Mouse (Mus musculus): ENCODE measurements around the gene Spata18. TPM values are rescaled to one million over a fixed set of nuclear protein-coding genes. Genes with fewer than 3 reads are reported as not detected.

The Spata18 gene
- total and polyA plus RNA-seq, 2 experiments from 2014 or later = 0.69 to 1.9 TPM

DNA sequence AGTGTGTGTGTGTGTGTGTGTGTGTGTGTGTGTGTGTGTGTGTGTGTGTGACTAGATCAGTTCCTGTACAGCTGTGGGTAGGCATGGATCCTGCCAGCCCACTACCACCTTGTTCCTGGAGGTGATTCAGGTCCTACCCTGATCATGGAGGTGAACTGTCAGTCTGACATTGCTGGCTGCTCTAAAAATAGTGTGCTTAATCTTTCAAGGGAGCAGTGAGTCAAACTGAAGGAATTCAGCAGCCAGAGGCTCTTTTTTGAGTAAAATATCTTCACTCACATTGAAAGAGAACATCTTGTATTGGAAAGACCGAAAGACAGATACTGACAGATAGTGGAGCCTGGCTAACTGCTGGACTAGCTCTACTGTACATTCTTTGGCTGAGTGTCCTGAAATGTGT is 37.4 kb downstream of the Spata18 start:
- Histone ChIP-seq H3K4me3 (ENCODE audit: low read depth, low read length) (no peak overlapping the region), H3K4me1 (ENCODE audit: insufficient read depth, low read length) (no peaks in the 10 kb centered on the region), H3K4me2 (ENCODE audit: low read depth, low read length, poor library complexity, severe bottlenecking) (no peak overlapping the region), H3K27ac (ENCODE audit: low read depth, low read length) (0 out of 2 replicates have a peak overlapping the region, but pooled peaks have one; percentile 12), H3K27me3 (ENCODE audit: insufficient read depth, low read length) (no peaks in the 10 kb centered on the region), H3K36me3 (ENCODE audit: insufficient read depth, low read length) (no peaks in the 10 kb centered on the region), H3K9me3 (ENCODE audit: low read length) (no peaks in the 10 kb centered on the region), H3K9ac (replicated peaks; ENCODE audit: low read length, poor library complexity, severe bottlenecking) (no peak overlapping the region)
- no peak for TF ChIP-seq CTCF (IDR thresholded peaks at IDR 0.05)
- no peak for DNase-seq (ENCODE audit: low spot score)
- WGBS = 85% methylated on average over 1 of the region's 1 CpGs
- ATAC-seq (ENCODE audit: low FRiP score) = no peak

DNA sequence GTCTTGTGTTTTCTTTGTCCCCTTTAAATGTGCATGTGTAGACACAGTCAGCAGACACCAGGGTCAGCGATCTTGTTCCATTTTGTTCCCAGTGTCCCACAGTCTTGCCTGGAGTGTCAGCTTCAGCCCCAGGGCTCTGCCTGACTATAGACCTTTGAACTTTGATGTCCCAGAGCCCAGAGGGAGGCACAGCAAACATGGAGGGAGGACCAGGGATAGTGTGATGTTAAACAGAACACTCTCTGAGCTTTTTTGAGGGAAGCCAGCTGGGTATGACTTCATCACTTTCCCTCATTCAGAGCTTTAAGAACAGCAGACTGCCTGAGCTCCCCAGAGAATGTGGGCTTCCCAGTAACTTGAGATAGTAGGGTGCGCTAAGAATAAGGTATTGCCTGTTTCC is 39.0 kb downstream of the Spata18 start:
- TF ChIP-seq CTCF (IDR thresholded peaks at IDR 0.05) = no peak
- 76% methylated on average over 2 of the region's 2 CpGs for WGBS

DNA sequence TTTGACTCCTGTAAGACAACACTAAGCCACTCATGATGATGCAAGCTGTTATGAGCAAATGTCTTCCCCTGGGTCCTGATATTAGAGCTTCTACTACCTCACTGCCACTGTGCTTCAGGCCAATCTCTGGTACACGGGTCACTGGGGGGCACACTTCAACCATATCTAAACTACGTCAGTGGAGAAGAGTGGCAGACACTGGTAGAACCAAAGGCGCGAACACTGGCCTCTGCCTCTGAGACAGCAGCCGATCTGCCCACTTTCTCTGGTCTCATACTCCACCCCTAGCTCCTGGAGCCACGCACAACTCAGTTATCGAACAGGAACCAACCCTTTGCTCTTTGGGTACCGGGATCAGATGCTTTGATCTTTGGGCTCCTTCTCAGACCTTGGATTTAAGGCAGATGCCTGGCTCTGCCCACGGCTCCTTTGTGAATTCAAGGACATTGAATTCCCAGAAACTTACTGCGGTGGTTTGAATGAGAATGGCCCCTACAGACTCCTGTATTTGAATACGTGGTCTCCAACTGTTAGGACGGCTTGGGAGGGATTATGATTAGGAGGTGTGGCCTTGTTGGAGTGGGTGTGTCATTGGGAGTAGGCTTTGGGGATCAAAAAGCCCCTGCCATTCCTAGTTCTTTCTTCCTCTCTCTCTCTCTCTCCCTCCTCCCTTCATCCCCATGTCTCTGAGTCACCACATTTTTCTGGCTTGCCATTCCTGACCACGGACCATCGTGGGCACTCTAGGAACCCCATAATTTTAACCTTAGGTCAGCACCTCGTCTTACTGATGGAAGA is 40.7 kb downstream of the Spata18 start:
- Histone ChIP-seq H3K27ac (ENCODE audit: low read depth, low read length) (no peak overlapping the region), H3K9ac (replicated peaks; ENCODE audit: low read length, poor library complexity, severe bottlenecking) (no peak overlapping the region), H3K4me3 (ENCODE audit: low read depth, low read length) (no peak overlapping the region), H3K4me1 (ENCODE audit: insufficient read depth, low read length) (no peaks in the 10 kb centered on the region), H3K9me3 (ENCODE audit: low read length) (no peaks in the 10 kb centered on the region), H3K36me3 (ENCODE audit: insufficient read depth, low read length) (no peaks in the 10 kb centered on the region), H3K4me2 (ENCODE audit: low read depth, low read length, poor library complexity, severe bottlenecking) (no peak overlapping the region), H3K27me3 (ENCODE audit: insufficient read depth, low read length) (no peaks in the 10 kb centered on the region)
- DNase-seq (ENCODE audit: low spot score) = no peak
- TF ChIP-seq CTCF (IDR thresholded peaks at IDR 0.05) = no peak
- 31% methylated on average over 15 of the region's 15 CpGs for WGBS
- no peak for ATAC-seq (ENCODE audit: low FRiP score)

More for the DNA sequence above, 39.0 kb downstream of the Spata18 start:
- DNase-seq (ENCODE audit: low spot score) = no peak
- no peak overlapping the region for H3K9ac ChIP-seq (replicated peaks; ENCODE audit: low read length, poor library complexity, severe bottlenecking)
- no peak overlapping the region for H3K4me3 ChIP-seq (ENCODE audit: low read depth, low read length)
- no peak for ATAC-seq (ENCODE audit: low FRiP score)
- H3K27me3 ChIP-seq (ENCODE audit: insufficient read depth, low read length) = no peaks in the 10 kb centered on the region
- H3K9me3 ChIP-seq (ENCODE audit: low read length) = no peaks in the 10 kb centered on the region
- no peaks in the 10 kb centered on the region for H3K4me1 ChIP-seq (ENCODE audit: insufficient read depth, low read length)
- H3K27ac ChIP-seq (ENCODE audit: low read depth, low read length) = no peak overlapping the region
- H3K36me3 ChIP-seq (ENCODE audit: insufficient read depth, low read length) = no peaks in the 10 kb centered on the region
- H3K4me2 ChIP-seq (ENCODE audit: low read depth, low read length, poor library complexity, severe bottlenecking) = no peak overlapping the region

DNA sequence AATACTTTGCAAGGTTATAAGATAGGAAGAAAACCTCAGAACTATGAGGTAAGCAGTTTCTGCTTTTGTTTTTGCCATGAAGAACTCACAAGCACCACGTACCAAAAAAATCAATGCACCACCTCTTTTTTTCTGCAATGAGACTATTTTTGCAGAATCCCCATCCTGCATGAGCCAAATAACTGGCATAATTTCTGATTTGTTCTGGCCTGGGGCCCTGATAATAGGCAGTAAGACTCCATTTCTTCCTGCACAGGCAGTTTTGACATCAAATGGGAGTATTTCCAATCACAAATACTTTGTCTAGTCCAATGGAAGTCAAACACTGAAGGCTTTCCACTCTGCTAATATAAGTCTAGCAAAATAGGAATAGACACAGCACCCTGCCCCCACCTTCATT is 42.6 kb downstream of the Spata18 start:
- Histone ChIP-seq H3K36me3 (ENCODE audit: insufficient read depth, low read length) (no peaks in the 10 kb centered on the region), H3K27ac (ENCODE audit: low read depth, low read length) (no peak overlapping the region), H3K4me3 (ENCODE audit: low read depth, low read length) (no peak overlapping the region), H3K27me3 (ENCODE audit: insufficient read depth, low read length) (no peaks in the 10 kb centered on the region), H3K9me3 (ENCODE audit: low read length) (no peaks in the 10 kb centered on the region), H3K4me2 (ENCODE audit: low read depth, low read length, poor library complexity, severe bottlenecking) (no peak overlapping the region), H3K9ac (replicated peaks; ENCODE audit: low read length, poor library complexity, severe bottlenecking) (no peak overlapping the region), H3K4me1 (ENCODE audit: insufficient read depth, low read length) (no peaks in the 10 kb centered on the region)
- WGBS = 73% methylated on average over 1 of the region's 1 CpGs
- DNase-seq (ENCODE audit: low spot score) = no peak
- no peak for ATAC-seq (ENCODE audit: low FRiP score)
- TF ChIP-seq CTCF (IDR thresholded peaks at IDR 0.05) = no peak

DNA sequence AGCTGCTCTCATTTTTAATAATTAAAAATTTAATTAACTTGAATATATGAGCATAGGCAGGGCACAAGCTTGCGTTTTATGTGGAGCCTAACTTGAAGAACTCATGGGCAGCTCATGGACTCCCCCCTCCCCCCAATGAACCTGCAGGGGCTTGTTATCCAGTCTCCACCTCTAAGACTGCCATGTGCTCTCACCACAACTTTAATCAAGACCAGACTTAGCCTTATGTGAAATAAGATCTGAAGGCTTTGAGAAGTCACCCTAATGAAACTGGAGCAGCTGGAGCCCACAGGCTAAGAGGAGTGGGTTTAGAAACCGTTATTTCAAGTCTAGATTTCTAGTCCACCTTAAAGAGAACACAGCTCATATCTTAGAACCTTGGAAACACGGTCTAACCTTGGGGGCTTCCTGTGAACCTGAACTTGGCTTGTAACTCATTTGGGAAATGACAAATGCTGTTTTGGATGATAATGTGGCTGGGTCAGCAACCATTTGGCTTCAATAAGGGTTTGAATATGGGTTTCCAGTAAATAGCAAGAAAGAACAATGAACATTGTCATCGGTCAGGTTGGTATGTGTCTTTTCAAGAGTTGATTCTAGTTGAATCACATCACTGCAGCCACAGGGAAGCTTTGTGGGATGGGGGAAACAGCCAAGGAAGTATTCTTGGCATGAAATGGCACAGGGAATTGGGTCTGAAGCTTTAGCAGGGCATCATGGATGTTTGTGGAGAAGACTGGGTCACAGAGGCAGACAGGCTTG is 43.3 kb downstream of the Spata18 start:
- Histone ChIP-seq H3K4me1 (ENCODE audit: insufficient read depth, low read length) (no peaks in the 10 kb centered on the region), H3K4me3 (ENCODE audit: low read depth, low read length) (no peak overlapping the region), H3K4me2 (ENCODE audit: low read depth, low read length, poor library complexity, severe bottlenecking) (no peak overlapping the region), H3K9me3 (ENCODE audit: low read length) (no peaks in the 10 kb centered on the region), H3K27ac (ENCODE audit: low read depth, low read length) (no peak overlapping the region), H3K9ac (replicated peaks; ENCODE audit: low read length, poor library complexity, severe bottlenecking) (no peak overlapping the region), H3K36me3 (ENCODE audit: insufficient read depth, low read length) (no peaks in the 10 kb centered on the region), H3K27me3 (ENCODE audit: insufficient read depth, low read length) (no peaks in the 10 kb centered on the region)
- ATAC-seq (ENCODE audit: low FRiP score) (no peak), DNase-seq (ENCODE audit: low spot score) (no peak)
- 81% methylated on average over 4 of the region's 4 CpGs for WGBS
- TF ChIP-seq CTCF (IDR thresholded peaks at IDR 0.05) = no peak

DNA sequence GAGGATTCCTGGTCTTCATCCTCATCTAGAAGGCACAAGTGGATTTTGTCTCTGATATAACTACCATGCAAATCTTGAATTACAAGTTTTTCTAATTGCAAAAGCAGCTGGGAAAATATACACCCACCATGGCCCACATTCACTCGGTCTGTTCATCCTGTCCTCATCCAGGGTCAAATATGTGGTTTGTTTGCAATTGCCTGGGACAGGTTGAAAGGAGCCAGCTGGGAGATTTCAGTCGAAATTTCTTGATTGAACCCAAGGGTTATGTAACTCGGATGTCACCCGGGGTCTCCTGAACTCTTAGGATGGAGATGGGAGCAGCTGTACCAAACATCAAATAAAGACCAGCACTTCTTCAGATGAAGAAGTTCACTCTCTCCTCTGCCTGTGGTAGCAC is 46.5 kb downstream of the Spata18 start:
- H3K27ac ChIP-seq (ENCODE audit: low read depth, low read length) = no peak overlapping the region
- ATAC-seq (ENCODE audit: low FRiP score) (no peak), DNase-seq (ENCODE audit: low spot score) (no peak)
- H3K27me3 ChIP-seq (ENCODE audit: insufficient read depth, low read length) = no peaks in the 10 kb centered on the region
- TF ChIP-seq CTCF (IDR thresholded peaks at IDR 0.05) = no peak
- 84% methylated on average over 4 of the region's 4 CpGs for WGBS
- no peak overlapping the region for H3K9ac ChIP-seq (replicated peaks; ENCODE audit: low read length, poor library complexity, severe bottlenecking)
- H3K4me2 ChIP-seq (ENCODE audit: low read depth, low read length, poor library complexity, severe bottlenecking) = no peak overlapping the region
- no peak overlapping the region for H3K4me3 ChIP-seq (ENCODE audit: low read depth, low read length)
- H3K9me3 ChIP-seq (ENCODE audit: low read length) = no peaks in the 10 kb centered on the region
- H3K36me3 ChIP-seq (ENCODE audit: insufficient read depth, low read length) = no peaks in the 10 kb centered on the region
- H3K4me1 ChIP-seq (ENCODE audit: insufficient read depth, low read length) = no peaks in the 10 kb centered on the region
